Mouse (Mus musculus) large intestine, adult 2 months (tissue): Measurements from ENCODE around the gene Myl4. TPM values are rescaled to one million over a fixed set of nuclear protein-coding genes. Genes with fewer than 3 reads are reported as not detected.

Experiments used
- DNase-seq: peaks from one replicate; pipeline ENCODE4 v3.0.0-alpha.2; 2012; ENCODE audit warnings: low read depth, low spot score
- WGBS: fragments of 180-500 bp; shearing (Covaris S2); methylation state at CpG from one replicate; pipeline ENCODE4 v1.1.7; 2018; 5-methylcytosine and 5-hydroxymethylcytosine counted together
- polyA plus RNA-seq: library from polyadenylated mRNA; depleted of rRNA; stranded (reverse); fragments of >200 nt; gene quantifications from 2 replicates; pipeline ENCODE4 v1.2.3, GENCODE M21; 2012; rRNA removed

Gene Myl4
- polyA plus RNA-seq, 1 experiment: 3.3 TPM

DNA sequence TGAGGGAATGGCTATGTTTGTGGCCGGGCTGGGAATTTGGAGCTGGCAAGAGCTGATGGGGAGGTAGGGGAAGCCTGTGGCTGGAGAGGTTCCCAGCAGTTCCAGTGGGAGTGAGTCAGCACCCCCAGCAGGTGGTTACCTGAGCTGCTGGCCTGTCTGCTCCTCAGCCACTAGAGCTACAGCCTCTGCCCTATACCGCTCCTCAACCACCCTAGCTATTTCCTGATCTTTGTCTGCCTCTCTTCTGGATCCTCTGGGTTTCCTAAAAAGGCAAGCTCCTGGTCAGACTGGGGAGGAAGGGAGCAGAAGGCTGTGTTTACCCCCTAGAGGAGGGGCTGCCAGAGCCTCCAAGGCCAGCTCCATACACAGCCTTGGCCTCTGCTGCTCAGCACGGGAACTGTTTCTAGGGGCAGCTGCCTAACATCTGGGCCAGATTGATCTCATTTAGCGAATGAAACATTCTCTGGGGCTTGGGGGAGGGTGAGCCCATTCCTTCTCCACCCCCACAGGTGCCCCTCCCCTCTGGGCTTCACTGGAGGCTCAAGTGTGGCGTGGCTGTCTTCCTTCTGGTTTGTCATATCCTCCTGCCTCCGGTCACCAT, 74.4 kb downstream of the Myl4 start:
- no peak for DNase-seq
- WGBS: 36% methylated on average over 6 of the region's 6 CpGs

DNA sequence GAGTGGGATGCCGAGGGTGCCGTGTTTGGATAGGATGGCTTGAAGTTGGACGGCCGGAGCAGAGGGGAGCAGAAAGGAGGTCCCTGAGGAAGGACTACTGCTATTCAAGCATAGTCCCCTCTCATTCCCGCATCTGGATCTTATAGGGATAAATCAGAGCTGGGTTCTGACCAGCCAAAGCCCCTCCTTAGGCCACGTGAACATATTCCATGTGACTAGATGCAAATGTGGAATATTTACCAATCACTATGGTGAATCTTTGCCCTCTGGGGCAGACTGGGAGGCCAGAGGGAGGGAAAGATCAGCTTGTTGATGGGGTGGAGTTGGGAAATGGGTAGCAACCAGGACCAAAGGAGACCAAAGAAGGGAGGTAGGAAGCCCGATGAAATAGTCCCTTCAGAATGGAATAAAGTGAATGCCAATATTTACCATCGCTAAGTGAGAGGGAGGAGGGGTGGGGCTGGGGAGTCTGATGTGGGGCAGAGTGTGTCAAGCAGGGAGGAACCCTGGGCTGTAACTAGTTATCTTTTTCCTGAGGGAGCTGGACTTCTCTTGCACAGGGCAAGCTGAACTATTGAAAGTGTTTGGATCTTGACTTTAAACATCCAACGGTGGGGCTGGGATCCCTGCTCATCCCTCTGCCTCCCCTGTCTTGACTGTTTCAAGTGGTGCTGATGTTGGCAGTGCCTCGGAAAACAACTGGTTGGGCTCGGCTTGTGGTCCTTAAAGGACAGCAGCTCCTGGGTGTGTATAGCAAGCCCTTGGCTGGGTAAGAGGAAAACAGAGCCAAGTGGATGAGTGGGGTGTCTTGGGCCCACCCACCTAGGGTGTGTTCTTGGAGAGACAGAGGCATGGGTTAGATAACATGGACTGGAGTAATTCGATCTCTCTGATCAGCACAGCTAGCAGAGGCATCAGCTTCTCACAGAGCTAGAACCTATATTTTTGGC, 75.3 kb downstream of the Myl4 start:
- DNase-seq: no peak
- WGBS: 27% methylated on average over 12 of the region's 12 CpGs

DNA sequence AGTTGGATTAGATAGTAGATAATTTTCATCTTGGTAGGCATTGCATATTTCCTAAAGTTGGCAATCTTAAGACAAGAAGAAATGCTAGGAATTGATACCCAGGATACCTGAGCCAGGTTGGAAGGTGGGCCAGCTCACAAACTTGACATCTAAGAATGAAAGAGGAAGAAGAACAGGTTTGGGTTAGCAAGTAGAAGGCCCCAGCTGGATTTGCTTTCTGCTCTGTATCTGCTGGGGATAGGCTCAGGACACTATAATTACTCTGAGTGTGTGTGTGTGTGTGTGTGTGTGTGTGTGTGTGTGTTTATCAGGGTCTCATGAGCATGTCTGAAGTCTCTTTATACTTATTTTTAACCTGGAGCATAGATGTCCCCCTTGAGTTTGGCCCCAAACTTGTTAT, 76.2 kb downstream of the Myl4 start:
- DNase-seq: no peak

DNA sequence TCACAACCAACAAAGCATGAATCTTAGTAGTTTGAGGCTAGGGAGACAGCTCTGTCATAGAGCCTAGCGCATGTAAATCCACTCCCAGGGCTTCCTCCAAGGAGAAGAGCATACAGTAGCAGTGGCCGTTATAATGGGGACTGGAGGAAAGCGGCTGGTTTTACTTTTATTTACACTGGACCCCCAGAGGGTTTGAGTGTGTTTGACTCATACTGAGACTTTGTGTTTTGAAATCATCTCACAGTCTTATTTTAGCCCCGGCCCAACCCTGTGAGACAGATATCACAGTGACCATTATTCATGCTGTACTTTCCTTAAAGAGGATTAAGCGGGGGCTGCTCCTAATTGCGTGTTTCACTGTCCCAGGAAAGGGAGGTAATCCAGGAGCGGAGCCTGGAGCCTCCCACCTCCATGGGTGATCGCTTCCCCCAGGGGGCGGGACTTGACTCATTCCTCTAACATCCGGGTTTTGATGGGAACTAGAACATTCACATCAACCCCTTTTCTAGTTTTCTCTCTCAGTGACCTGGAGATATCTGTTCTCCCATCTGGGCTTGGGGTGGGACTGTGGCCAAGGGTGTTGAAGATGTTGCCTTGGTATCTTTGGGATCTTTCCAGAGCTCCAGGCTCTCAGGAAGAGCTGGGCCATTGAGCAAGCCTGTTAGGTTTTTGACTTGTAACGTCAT, 77.3 kb downstream of the Myl4 start:
- 55% methylated on average over 11 of the region's 11 CpGs for WGBS
- no peak for DNase-seq

DNA sequence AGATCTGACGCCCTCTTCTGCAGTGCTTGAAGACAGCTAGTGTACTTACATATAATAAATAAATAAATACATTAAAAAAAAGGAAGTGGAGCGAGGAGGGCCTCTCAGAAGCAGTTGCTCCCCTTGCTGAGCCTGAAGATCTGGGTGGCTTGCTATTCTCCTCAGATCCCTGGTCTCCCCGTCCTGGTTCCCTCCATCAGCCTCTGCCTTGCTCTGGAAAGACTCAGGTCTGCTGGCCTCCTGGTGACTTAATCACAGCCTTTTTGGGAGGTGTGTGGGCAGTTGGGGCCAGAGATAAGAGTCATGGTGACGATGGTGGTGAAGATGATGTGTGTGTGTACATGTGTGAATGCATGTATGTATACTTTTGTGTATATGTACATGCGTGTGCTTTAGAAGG, 78.1 kb downstream of the Myl4 start:
- no peak for DNase-seq
- 74% methylated on average over 5 of the region's 5 CpGs for WGBS

DNA sequence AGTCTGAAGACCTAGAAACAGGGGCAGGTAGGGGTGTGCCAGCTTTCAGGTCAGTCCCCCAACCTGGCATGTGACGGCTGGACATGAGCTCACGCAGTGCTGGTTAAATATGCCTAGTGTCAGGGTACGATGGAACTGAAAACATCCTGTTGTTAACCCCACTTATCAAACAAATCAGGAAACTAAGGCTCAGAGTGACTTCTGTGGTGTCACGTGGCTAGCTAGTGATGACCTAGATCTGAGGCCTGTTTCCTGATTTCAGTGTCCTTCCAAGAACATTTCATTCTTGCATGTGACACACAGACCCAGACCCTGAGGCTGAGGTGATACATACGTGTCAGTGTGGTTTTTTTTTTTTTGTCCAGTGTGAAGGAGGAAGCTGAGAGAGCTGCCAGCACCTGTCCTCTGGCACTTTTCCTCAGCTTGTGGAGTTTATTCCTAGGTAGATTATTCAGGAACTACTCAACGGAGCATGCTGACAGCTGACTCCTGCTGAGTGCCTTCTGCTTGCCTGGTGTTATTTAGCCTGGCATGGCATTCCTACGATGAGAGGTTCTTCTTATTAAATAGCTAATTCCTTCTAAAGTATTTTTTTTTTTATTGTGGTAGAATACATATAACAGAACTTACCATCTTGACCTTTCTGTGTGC, 79.8 kb downstream of the Myl4 start:
- no peak for DNase-seq
- WGBS: 59% methylated on average over 7 of the region's 7 CpGs

DNA sequence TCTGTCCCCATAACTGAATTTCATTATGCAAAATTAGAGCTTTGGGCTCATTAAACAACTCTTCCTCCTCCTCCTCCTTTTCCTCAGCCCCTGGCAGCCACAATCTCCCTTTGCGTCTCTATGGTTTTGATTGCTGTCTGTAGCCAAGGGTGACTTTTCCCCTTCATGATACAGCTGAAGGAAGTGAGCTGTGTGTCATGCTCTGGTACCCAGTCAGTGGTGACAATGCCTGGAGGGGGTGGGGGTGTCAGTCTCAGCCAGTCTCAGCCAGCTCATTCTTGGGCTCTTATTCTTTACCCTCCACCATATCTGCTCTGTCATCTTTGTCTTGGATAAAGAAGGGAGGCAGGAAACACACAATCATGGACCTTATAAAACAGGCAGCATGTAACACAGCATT, 80.8 kb downstream of the Myl4 start:
- DNase-seq: no peak
- 65% methylated on average over 1 of the region's 1 CpGs for WGBS

DNA sequence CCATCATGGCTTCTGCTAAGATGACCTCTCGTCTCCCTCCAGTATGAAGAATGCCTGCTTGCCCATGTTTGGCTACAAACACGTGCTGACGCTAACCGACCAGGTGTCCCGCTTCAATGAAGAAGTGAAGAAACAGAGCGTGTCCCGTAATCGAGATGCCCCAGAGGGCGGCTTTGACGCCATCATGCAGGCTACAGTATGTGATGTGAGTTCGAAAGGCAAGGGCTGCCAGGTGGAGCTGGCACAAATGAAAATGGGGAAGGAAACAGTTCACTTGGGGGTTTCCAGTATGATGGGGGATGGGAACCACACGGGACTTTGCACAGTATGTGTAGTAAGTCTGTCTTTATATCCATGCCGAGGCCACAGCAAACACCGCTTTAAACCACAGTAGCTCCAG, 86.5 kb downstream of the Myl4 start:
- no peak for DNase-seq
- WGBS: 86% methylated on average over 14 of the region's 14 CpGs

DNA sequence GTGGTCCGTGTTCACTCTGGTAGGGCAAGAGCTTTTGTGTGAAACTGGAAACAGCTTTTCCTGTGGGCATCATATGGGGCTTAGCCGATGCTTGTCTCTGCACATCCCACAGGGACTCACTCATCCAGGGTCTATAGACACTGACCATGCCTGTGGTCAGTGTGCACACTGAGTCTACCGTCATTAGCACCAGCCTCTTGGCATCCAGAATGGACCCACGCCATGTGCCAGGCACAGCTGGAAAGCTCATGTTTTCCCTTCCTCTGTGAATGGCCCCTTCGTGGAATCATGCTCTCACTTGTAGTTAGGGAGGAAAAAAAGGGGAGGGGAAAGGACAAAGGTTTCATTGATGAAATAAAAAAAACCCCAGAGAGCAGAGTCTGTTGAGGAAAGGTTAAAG, 87.5 kb downstream of the Myl4 start:
- no peak for DNase-seq
- WGBS: 64% methylated on average over 5 of the region's 5 CpGs

DNA sequence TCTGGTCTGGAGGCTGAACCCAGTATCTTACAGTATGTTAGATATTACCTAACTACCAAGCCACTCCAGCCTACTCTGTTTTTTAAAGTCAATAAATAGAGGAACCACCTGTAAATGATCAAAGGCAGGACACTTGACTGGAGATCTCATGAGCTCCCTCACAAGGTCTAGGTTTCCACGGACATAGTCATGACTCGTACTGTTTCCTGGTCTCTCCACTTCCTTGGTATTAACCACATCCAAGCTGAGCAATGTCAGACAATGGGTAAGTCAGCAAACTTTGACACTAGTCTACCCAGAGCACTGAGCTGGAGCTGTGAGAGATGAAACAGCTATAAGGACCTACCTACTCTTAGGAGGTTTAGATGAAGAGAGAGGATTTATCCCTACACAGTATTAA, 88.4 kb downstream of the Myl4 start:
- WGBS: 50% methylated on average over 2 of the region's 2 CpGs
- DNase-seq: no peak

DNA sequence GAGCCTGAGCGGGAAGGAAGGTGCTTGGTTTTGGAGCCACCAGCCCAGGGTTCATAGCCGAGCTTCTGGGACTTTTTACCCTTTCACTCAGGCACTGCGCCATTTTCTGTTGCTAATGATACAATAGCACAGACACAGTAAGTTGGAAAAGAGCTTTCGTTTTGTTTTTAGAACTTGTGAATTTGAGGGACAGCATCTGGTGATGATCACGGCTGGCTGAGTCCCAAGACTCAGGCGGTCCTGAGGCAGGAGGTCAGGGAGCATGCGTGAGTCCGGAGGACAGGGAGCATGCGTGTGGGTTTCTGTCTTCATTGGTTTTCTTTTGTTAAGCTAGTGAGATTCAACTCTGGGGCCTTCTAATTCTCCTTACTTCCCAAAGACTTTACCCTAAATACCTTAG, 89.2 kb downstream of the Myl4 start:
- 83% methylated on average over 9 of the region's 9 CpGs for WGBS
- no peak for DNase-seq

DNA sequence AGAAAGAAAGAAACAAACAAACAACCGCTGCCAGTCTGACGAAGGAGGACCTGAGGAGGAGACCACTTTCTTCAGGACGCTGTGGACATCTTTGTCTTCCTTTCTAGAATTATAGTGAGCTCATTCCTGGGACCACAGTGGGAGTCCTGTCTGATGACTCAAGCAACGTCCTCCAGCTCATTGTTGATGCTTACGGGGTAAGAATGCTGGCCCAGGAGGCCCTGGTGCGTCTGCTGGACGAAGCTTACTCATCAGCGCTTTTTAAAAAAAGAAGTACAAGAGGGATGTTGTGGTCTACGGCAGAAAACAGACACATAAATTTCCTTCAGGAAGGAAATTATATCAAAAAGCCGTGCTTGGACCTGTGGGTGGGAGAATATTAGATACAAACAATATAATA, 90.4 kb downstream of the Myl4 start:
- no peak for DNase-seq
- 69% methylated on average over 10 of the region's 10 CpGs for WGBS

DNA sequence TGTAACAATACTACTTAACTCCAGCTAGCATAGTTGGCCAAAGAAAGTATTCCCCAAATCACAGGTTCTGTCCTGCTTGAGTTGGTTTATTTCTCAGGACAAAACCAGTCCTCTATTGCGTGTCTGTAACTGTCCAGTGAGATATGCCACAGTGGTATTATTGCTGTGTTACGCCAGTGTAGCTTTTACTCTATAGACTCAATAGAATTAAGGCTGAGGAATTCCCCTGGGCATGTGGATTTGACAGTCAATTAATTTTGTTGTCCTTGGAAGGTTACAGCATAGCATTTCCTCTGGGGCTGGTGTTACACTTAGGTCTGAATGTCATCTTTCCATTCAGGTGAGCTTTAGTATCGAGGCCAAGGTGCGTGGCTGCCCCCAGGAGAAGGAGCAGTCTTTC, 92.8 kb downstream of the Myl4 start:
- 80% methylated on average over 4 of the region's 4 CpGs for WGBS

More for the DNA sequence above, 92.8 kb downstream of the Myl4 start:
- no peak for DNase-seq

Other genes with a start within 250 kb of the Myl4 start
- gene Kansl1, start 81.8 kb upstream of the Myl4 start, polyA plus RNA-seq: 31.6 and 51.2 TPM in 2 replicates
- 3.8 and 6.6 TPM in 2 replicates for gene Cdc27, start within 50 bp of the Myl4 start, polyA plus RNA-seq
- 6.9 and 8.6 TPM in 2 replicates for gene Itgb3, start 57.3 kb downstream of the Myl4 start, polyA plus RNA-seq
- gene Gm11639, start 135.0 kb downstream of the Myl4 start, polyA plus RNA-seq: not detected in 2 replicates